Mouse (Mus musculus) large intestine, adult 2 months (tissue): ENCODE results near the gene Idh3g. TPM values are rescaled to one million over a fixed set of nuclear protein-coding genes. Genes with fewer than 3 reads are reported as not detected.

Source experiments
- DNase-seq: peaks from one replicate; pipeline ENCODE4 v3.0.0-alpha.2; 2012; ENCODE audit warnings: low read depth, low spot score
- WGBS: fragments of 180-500 bp; shearing (Covaris S2); methylation state at CpG from one replicate; pipeline ENCODE4 v1.1.7; 2018; 5-methylcytosine and 5-hydroxymethylcytosine counted together
- polyA plus RNA-seq: library from polyadenylated mRNA; depleted of rRNA; stranded (reverse); fragments of >200 nt; gene quantifications from 2 replicates; pipeline ENCODE4 v1.2.3, GENCODE M21; 2012; rRNA removed

Gene Idh3g
- polyA plus RNA-seq, result 245 and 314 TPM in 2 replicates

DNA sequence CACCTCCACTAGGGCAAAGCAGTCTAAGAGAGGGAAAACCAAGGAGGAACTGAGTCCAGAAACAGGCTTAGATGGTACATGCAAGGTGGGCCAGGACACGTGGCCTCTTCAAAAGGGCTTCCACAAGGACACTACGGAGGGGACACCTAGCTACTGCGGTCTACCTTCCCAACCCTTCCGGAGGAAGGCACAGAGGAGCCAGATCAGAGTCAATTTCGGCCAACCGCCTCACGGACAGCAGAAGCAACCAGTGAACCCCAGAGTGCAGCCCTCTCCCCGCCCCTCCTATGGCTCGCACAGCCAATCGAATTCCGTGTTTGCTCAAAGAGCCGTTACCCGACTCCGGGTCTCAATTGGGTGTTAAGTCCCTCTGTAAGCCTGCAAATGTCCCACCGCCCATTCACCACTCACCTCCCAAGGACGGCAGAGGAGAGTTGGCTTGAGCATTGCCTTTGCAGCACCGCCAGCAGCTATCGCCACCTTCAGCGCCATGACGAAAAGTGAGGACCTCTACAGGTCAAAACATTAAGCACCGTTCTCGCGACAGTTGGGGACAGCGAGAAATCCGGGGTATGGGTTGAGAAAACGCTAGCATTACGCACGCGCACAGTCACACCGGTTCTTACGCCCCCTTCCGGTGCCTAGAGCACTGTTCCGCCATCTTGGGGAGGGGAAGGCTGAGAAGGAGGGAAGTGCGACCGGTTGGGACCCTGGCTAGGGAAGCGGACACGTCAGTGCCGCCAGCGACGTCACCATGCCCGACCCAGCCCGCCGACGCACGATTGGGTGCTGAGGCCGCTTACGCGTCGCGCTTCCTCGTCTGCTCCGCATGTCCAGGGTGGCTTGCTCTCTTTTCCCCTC lies at the start of gene Idh3g, which contains the start of gene Ssr4:
Idh3g (minus strand) TSS at position 534 of the 861 bp plus-strand sequence.
Ssr4 (plus strand) TSS at position 665 of the 861 bp plus-strand sequence.
- 22% methylated on average over 52 of the region's 52 CpGs for WGBS
- DNase-seq, result peak; percentile 88

DNA sequence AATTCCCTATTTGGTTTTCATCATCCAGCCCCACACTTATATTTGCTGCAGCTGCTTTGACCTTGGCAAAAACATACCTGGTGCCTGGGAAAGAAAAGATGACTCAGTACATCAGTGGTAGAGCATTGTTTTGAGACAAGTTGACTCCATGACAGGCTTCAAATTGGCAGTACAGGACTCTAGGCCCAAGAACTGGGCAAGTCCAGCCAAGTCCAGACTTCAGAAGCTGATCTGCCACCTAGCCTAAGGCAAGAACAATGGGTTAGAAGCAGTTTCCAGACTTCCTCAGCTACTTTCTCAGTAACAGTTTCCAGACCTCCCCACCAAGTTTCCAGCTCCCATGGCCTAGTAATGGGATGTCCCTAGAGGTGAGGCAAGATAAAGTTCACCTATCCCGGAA lies 49.0 kb upstream of the Idh3g start:
- 100% methylated on average over 1 of the region's 1 CpGs for WGBS

DNA sequence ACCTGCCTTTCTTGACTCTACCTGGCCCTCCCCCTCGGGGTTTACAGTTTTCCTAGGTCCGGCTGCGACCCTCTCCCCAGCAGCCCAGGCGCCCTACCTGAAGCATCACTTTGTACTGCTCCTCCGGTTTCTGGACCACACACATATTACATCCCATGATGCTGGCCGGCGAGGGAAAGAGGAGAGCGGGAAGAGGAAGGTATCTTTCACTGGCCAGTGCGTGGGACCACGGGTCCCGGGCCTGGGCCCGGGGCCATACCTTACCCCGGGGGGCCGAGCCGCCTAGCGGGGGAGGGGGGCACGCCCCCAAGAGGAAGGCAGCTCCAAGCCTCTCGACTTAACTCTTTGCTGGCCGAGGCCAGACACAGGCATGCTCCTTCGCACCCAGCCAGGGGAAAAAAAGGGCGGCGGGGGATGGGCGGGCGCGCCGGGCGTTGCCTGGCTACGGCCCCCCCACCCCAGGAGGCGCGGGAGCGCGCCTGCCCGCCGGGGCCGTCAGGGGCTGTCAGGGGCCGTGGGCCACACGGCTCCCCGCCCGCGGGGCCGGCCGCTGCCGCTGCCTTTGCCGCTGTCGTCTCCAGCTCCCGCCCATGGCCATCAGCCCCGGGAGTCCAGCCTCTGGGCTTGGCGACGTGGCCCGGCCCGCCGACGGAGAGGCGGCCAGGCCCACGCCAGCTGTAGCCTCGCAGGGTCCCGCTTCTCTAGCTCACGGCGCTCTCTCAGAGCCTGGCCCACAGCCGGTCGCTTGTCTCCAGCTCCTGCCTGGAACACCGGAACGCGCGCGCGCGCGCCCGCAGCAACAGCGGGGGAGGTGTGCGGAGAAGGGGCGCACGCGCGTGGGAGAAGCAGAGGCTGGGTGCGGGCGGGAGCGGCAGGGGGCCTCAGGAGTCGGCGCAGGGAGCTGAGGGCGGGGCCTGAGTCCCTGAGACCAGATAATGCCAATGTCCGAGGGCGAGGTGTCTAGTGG lies 37.8 kb upstream of the Idh3g start, which contains the start of gene Pdzd4:
Pdzd4 (minus strand) TSS at position 785 of the 967 bp plus-strand sequence.
- DNase-seq, result no peak

More for the DNA sequence above, 49.0 kb upstream of the Idh3g start:
- no peak for DNase-seq

DNA sequence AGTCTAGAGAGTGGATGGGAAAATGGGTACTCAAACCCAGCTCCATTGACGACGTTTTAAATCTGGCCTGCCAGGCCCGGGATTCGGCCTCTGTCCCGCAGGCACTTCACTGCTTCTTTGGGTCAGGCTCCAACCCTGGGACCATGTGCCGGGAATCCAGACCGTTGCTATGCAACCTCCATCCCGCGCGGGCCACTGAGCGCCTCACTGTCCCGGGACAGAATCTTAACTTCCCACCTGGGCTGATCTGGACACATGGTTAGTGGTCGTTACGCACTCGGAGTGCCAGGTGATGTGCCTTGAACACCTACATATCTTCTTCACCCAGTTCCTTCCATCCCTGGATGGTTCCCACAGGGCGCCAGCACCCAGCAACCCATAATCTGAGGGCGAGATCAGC lies 37.0 kb upstream of the Idh3g start:
- DNase-seq, result no peak
- WGBS, result 27% methylated on average over 17 of the region's 17 CpGs

More for the DNA sequence above, 37.8 kb upstream of the Idh3g start, which contains the start of gene Pdzd4:
- WGBS, result 12% methylated on average over 81 of the region's 84 CpGs

DNA sequence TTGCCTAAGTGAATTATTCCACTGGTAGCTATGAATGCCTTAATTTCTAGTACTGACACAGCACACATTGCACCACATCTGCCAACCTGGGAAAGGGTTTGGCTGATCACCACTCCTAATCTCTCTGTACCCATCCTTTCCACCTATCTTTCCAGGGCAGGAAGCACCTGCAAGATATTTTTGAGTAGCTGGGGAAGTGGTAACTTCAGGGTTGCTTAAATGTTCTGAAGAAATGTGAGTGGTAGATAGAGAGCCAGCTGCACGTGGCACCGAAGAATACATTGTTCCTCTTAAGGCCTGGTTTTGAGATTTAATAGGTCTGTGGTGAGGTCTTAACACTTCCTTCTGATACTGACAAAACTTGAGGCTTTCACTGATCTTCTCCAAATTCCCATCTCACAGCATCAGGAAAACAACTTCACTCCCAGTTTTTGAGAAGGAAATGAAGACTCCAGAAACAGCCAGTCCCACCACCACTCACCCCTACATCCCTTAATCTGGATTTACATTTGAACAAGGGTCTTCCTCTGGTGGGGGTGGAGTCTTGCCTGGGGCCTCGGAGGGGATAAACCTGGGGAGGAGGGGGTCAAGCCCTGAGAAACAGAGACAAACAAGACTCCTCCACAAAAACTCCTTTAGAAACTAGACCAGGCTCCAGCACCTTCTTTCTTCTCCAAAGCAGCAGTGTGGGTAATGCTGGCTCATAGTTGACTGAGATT lies 30.1 kb upstream of the Idh3g start:
- 65% methylated on average over 3 of the region's 3 CpGs for WGBS
- no peak for DNase-seq

DNA sequence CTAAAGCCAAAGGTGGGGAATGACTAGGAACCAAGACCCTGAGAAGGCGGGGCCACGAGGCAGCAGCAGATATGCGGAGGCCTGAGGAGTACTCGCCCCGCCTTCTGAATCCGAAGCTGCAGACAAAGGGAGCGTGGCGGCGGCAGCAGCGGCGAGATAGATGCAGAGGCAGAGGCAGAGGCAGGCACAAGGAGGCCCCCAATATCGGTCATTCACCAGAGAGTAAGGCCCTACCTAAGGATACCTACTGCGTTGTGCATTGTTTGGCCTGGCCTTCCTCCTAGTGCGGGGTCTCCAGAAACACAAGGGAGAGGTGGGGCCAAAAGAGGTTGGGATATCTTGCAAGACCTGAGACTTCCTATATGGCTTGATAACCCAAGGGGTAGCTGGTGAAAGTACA lies 28.4 kb upstream of the Idh3g start:
- 17% methylated on average over 14 of the region's 14 CpGs for WGBS
- DNase-seq, result no peak

DNA sequence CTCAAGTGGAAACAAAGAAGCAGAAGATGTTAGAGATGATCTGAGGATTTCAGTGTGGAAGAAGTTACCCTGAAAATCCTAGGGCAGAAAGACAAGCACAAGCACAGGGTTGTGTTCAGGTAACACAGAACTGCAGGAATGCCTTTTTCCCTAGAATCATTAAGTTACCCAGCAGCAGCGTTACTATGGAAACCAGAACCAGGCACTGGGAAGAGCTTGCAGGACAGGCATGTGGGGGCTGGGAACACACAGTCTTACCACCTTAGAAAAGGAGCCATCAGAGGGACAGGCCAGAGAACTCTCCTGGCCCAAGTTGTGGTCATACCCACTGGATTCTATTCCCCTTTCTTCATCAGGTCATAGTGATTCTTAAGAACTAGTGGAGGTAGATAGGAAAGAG lies 19.1 kb upstream of the Idh3g start:
- 41% methylated on average over 1 of the region's 1 CpGs for WGBS
- DNase-seq, result no peak

DNA sequence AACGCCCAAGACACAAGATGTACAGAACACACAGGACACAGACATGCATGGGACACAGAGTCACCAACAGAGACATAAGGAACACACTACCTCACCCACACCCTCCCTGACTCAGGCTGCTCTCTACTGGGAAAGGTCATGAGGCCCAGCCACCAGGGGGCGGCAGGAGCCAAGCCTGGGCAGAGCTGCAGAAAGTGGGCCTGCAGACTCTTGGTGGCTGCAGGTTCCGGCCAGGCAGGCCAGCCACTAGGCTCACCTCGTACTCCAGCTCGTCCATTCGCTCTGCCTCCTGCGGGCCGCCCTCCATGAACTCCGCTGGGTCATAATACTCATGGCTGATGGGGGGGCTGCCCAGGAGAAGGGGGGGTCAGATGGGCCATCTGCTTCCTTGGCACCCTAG lies 11.8 kb upstream of the Idh3g start:
- WGBS, result 47% methylated on average over 9 of the region's 9 CpGs
- no peak for DNase-seq

DNA sequence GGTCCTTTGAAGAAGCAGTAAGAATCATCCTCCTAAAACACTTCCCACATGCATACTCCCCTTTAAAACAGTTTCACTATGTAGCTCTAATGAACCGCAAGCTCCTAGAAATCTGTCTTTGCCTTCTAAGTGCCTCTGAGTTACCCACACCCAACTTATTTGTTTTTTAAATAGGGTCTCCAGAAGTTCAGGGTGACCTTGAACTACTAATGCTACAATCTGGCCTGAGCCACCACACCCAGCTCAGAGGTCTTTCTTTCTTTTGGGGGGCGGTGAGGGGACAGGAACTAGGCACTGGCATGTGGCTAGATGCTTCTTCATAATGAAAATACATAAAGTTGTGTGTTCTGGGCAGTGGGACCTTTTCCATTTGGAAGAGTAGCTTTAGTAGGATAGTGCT lies 10.8 kb upstream of the Idh3g start:
- 81% methylated on average over 2 of the region's 2 CpGs for WGBS
- no peak for DNase-seq

DNA sequence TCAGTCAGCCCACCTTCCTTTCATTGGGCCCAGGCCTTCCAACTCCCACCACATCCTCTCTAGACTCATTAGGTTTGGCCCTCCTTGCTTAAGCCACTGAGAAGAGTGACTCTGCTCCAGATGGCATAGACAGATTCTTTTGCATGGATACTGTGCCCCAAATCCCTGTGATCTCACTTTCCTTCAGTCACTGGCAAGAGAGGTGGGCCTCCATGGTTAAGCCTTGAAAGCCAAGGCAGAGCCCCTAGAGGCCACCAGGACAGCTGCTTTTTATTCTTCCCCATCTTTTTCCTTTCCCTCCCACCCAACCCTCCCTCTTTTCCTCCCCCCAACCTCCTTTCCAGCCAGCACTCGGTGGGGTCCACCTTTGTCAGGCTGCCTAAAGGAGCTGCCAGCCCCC lies 6.8 kb upstream of the Idh3g start:
- 65% methylated on average over 1 of the region's 1 CpGs for WGBS
- DNase-seq, result no peak

DNA sequence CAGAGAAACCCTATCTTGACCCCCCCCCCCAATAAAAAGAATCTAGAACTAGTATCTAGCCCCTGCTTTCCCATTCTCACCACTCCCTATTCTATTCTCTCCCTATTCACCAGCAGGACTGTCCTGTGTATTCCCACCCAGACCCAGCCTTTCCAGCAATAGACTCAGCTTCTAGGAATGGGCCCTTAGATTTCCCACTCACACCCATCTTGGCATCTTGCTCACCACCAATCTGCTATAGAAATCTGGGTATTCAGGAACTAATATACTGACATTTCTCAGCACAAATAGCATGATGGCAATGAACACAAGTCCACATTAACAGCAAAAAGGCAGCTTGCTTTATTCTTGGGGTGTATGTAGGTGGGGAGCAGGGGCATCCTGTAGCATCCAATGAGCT lies 6.3 kb upstream of the Idh3g start:
- no peak for DNase-seq

DNA sequence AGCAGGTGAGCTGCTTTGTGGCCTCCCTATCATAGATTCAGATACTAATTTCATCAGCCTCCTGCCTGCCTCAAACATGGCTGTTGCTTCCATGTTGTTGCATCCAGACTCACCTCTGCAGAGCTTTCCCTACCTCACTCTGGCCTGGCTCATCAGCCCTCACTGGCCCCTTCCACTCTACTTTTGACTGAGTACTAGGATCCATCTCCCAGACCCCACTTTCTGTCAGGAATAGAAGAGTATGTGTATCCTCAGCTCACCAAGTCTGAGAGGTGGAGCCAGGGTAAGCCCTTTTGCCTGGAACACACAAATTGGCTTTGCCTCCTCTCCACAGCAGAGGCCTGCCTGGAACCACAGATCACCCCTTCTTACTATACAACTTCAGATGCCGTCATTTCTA lies 1.8 kb upstream of the Idh3g start:
- no peak for DNase-seq
- 92% methylated on average over 1 of the region's 1 CpGs for WGBS

DNA sequence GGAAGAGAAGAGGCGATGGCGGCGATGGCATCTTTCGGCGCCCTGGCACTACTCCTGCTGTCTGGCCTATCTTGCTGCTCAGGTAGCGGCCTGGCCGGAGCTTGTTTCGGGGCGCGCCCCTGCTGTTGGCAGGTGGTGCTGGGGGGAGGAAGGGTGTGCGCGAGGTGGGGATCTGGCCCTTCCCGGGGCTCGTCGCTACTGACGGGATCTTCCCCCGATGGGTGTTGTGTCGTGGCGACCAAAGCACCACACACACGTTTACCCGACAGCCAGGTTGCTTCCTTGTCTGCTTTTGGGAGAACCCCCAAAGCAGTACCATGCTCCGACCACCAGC lies 495 bp upstream of the Idh3g start:
- 17% methylated on average over 22 of the region's 22 CpGs for WGBS
- DNase-seq, result no peak

DNA sequence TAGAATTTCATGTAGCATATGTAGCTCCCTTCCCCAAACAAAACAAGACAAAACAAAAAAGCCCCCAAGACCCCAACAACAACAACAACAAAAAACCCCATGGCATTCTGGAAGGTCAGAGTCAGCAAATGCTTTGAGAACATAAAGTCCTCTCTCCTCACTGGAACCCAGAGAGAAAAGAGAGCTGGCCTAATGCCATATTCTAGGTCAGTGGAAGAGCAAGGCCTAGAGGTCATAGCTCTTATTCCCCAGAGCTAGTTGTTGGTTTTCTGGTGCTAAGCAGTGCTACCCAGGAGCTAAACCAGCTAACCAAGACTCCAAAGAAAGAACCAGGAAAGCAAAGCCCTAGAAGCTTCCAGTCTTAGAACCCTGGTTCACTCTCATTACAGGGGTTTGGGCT lies 1.0 kb downstream of the Idh3g start:
- no peak for DNase-seq

DNA sequence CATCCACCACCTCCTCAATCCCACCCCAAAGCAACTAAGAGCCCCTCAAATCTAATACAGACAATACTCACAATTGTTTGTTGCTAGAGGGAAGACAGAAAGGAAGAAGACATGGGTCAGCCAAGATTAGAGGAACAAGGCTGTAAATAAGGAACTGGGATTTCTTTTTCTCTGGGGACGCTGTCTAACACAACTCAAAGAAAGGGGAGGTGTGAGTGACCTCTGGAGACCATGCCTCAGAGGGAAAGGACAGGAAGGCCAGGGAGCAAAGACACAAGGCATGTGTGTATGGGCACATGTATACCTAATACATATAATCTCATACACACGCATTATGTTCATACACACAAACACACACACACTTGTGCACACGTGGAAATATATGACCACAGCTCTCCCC lies 4.5 kb downstream of the Idh3g start:
- WGBS, result 76% methylated on average over 3 of the region's 3 CpGs
- DNase-seq, result no peak

DNA sequence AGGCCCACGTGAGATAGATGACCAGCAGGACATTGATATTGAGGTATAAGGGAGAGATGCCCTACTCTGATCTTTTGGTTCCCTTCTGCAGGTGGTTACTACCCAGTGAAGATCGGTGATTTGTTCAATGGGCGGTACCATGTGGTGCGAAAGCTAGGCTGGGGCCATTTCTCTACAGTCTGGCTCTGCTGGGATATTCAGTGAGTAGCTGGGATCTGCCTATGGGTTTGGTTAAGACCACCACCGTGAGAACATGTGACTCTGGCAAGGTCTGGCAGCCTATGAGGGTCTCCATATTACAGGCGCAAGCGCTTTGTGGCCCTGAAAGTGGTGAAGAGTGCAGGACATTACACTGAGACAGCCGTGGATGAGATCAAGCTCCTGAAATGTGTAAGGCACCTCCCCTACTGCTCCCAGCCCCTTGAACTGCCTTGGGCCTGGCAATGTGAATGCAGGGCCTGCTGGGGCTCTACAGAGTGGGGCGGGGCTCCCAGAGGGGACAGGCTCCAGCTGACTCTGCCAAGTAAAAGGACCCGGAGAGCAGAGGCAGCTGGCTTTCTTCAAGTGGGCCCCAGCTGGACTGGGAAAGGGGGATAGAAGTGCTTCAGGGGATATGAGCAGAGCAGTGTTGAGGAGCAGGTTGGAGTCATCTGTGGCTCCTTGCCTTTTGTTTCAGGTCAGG lies 11.8 kb downstream of the Idh3g start:
- 70% methylated on average over 10 of the region's 10 CpGs for WGBS
- no peak for DNase-seq

DNA sequence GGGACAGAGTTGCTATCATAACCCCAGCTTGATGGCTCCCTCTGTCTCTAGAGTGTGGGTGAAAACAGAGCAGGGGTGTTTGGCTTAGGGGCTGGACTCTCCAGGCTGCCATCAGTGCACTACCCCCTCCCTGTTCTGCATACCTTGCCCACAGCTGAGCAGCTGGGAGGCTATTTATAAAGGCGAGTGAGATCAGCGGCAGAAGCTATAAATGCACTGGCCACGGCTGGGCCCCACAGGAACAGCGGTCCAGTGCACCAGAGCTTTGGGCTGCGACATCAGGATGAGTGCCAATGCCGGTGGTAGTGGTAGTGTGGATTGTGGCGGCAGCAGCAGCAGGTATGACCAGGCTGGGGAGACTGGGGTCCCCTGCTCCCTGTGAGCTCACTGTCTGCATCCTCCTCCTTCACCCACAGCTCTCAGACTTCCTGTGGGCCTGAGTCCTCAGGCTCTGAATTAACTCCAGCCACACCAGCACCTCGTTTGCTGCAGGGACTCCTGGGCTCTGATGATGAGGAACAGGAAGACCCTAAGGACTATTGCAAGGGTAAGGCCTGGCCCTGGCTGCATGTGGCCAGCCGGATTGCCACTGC lies 12.4 kb downstream of the Idh3g start, which contains the start of gene Srpk3:
Srpk3 (plus strand) TSS at position 238 of the 593 bp plus-strand sequence.
- no peak for DNase-seq
- 22% methylated on average over 9 of the region's 9 CpGs for WGBS

DNA sequence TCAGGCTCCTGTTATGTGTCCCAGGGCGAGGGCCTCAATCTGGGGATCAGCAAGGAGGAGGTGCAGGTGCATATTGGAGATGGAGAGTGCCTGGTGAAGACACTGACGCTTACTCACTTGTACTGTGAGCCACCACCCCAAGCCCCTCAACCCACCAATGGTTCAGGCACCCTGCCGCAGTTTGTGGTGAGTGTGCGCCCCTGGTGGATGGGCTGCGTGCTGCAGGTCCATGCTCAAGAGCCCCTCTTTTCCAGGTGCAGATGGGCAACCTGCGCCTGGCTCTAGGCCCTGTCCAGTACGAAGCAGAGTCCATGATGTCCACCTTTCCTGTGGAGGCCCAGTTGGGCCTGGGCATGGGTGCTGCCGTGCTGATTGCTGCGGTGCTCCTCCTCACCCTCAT lies 19.4 kb downstream of the Idh3g start:
- DNase-seq, result no peak
- WGBS, result 72% methylated on average over 9 of the region's 9 CpGs

DNA sequence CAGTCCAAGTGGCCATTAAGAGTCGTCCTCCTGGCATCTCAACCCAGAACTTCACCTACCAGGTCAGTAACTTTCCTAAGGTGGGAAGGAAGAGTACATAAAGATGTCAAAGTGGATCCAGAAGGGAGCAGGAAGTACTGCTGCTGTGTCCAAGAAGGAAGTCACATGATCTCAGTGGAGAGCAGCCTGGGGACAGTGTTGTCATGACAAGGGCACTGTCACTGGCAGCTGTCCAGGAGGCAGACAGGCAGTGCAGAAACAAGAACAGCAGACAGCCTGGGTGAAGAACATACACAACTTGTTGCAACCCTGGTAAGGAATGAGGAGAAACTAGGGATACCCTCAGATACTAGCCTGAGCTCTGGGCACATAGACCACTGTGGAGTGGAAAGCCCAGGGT lies 21.4 kb downstream of the Idh3g start:
- no peak for DNase-seq
- 20% methylated on average over 1 of the region's 1 CpGs for WGBS
